Mouse (Mus musculus) heart, postnatal 0 days (tissue): ENCODE measurements around the gene N6amt1.

ENCODE experiments used
- CTCF ChIP-seq: IDR thresholded peaks from 2 replicates; pipeline ENCODE4 v1.5.1; 2016; ENCODE audit warnings: antibody characterized with exemption, control low read depth, low read depth
- EP300 ChIP-seq: IDR thresholded peaks from 2 replicates; pipeline ENCODE4 v1.6.1; 2016; ENCODE audit warnings: antibody characterized with exemption, low read depth

- TF ChIP-seq EP300 = no peak
- no peak for TF ChIP-seq CTCF
Observed at GRCm38 (mm10) chr16:87334756-87335155, 19.2 kb upstream of the N6amt1 start.
